Mouse (Mus musculus): ENCODE measurements around the gene Gm28778. TPM values are rescaled to one million over a fixed set of nuclear protein-coding genes. Genes with fewer than 3 reads are reported as not detected.

Gm28778 gene
- polyA plus RNA-seq (2017; shearing (Covaris generic)): not detected

DNA sequence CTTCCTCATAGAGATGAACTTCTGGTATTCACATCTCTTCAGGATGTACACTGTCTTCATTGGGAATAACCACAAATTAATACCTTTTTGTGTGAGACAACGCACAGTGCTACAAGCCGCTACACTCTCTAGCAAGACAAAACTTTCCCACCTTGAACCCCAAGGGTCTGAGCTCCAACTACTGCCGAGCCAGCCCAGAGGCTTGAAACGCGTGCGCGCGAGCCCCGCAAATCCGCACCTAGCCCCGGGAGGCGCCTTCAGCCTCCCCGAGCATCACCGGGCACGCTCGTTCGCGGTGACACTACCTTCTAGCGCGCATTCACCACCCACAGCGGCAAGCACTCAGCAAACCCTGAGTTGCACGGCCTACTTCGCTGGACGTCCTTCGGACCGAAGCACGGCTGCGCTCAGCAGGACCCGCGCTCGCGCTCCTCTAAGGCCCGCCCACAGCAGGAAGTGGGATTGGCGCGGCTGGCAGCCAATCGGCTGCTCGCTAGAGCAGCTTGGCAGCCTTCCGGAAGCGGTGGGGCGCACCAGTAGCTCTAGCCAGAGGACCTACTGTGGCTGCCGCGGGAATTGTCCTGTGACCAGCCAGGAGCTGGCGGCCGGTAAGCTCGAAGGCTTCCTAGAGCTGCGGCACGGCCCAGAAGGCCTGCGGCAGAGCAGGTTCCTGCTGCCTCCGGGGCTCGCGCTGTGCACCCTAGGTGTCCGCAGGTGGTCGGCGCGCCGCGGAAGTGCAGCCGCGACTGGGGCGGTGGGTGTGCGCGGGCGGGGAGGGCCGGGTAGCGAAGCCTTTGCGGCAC, at the start of gene Gm28778, which contains the start of the genes Pms1 and Ormdl1:
Gene Gm28778 (plus strand): TSS at position 531 of the 803 bp plus-strand sequence.
Gene Pms1 (minus strand): TSS at position 438 of the 803 bp plus-strand sequence.
Gene Ormdl1 (plus strand): TSS at position 515 of the 803 bp plus-strand sequence.

DNA sequence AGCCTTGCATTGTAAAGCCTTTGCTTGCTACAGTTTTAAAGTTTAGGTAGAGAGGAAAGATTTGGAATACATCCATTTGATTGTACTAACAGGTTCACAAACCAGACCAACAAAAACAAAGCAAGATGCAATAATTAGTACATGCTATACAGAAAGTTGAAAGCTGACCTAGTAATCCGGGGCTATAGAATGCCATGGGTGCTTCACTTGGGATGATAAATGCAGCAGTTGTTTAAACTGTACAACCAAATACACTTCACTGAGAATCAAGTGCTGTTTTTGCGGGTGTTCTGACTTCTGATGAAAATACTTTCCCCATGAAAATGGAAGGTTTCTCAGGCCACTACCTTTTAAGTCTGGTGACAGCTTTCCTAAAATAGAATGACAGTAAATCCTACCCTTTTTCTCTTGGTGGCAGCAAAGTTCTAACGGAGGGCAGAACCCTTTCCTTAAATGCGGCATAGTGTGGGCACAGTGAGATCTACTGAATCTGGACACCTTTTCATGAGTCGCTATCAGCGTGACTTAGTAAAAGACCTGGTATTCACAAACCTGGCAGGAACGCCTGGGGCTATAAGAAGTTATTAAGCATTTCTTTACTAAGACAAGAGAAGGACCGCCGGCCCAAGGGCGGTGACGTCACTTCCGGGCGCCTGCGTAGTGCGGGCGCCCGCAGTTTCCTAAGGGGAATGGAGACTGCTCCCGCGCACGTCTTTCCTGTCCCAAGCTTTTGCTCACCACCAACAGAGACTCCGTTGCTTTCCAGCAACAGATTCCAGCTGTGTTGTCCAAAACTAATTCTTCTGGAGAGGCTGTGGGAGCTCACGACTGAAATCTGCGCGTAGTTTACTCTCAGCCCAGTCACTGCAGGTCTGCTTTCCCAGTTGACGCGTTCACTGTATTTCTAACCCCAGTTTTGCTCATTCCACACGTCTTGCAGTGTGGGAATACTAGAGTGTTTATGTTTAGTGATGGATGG, 16.4 kb downstream of the Gm28778 start, which contains the start of gene Osgepl1:
Gene Osgepl1 (plus strand): TSS at position 636 of the 979 bp plus-strand sequence.

DNA sequence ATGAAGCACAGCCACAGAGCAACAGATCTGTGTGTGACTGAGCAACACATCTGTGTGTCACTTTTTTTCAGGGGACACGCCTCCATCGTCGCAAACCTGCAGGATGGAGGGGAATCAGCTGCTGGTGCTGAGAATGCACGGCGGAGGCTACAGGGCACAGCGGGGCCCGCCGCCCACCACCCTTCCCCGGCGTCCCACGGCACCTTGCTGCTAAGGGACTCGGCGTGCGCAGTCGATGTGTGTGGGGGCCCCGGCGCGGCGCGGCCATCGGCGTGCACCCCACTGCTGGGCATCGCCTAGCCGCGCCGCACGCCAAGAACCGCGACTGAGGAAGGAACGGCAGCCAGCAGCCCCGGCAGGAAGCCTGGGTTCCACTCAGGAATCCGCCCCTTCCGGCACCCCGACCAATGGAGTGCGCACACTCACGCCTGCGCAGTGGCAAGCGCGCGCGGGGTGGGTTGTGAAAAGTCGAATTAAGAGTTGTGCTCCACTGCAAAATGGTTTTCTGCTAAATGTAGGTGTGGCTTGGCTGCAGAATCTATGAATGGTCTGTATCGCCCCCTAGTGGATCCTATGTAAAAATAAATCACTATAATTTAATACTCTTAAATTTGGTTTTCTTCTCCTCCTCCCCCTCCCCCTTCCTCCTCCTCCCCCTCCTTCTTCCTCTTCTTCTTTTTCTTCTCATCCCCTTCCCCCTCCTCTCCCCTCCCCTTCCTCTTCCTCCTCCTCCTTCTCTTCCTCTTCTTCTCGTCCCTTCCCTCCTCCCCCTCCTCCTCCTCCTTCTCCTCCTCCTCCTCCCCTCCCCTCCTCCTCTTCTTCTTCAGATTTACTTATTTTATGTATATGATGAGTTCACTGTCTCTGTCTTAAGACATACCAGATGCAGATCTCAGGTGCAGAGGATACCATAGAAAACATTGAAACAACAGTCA, 55.7 kb downstream of the Gm28778 start, which contains the start of the genes Asdurf, Gm28551 and Asnsd1:
Gene Asdurf (minus strand): TSS at position 293 of the 935 bp plus-strand sequence.
Gene Gm28551 (minus strand): TSS at position 341 of the 935 bp plus-strand sequence.
Gene Asnsd1 (minus strand): TSS at position 426 of the 935 bp plus-strand sequence.

Other genes with a start within 250 kb of the Gm28778 start
- gene Mstn, start 235.5 kb upstream of the Gm28778 start, polyA plus RNA-seq (2017; shearing (Covaris generic)): not detected
- gene 1700019A02Rik, start 109.5 kb upstream of the Gm28778 start, polyA plus RNA-seq (2017; shearing (Covaris generic)): not detected
- gene Pms1, start 93 bp upstream of the Gm28778 start, polyA plus RNA-seq (2017; shearing (Covaris generic)): 33.2 TPM
- gene Ormdl1, start within 50 bp of the Gm28778 start, polyA plus RNA-seq (2017; shearing (Covaris generic)): 91.0 TPM
- 25.2 TPM for gene Osgepl1, start 16.5 kb downstream of the Gm28778 start, polyA plus RNA-seq (2017; shearing (Covaris generic))
- not detected for gene Asdurf, start 55.5 kb downstream of the Gm28778 start, polyA plus RNA-seq (2017; shearing (Covaris generic))
- 0.38 TPM for gene Gm28551, start 55.6 kb downstream of the Gm28778 start, polyA plus RNA-seq (2017; shearing (Covaris generic))
- gene Asnsd1, start 55.6 kb downstream of the Gm28778 start, polyA plus RNA-seq (2017; shearing (Covaris generic)): 63.8 TPM

Data from inflammation-experienced regulatory T-cells, adult 16 weeks (primary cell).